Mouse (Mus musculus): ENCODE measurements around the gene Gm5414.

DNA sequence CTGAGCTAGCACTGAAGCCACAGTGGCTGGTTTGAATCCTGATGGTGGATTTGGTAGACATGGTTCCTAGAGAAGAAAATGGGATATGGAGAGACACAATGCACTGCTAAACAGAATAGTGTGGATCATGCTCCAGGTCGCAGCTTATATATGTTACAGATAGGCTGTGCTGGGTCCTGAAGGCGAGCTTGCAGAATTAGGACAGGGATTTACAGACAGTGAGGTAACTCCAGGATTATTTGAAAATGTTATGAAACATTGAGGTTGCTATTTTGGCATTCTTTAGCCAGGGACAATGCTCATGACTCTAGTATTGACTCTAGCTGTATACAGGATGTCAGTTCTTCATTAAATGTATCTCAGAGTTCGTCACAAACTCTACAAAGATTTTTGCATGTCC, 19.3 kb upstream of the Gm5414 start, which contains the start of gene Gm5478:
- no peak for TF ChIP-seq CTCF (IDR thresholded peaks at IDR 0.05)
- TF ChIP-seq EP300 (IDR thresholded peaks at IDR 0.05) = no peak

All from lung, postnatal 0 days (tissue).